Mouse (Mus musculus) bone marrow macrophage, adult 2 months (primary cell): ENCODE measurements around the gene Pcdh7.

Experiments used
- CTCF ChIP-seq: IDR thresholded peaks from 2 replicates; pipeline ENCODE4 v1.5.1; 2012; ENCODE audit warnings: low read depth, mild to moderate bottlenecking, low read length, moderate library complexity
- POLR2A ChIP-seq: IDR thresholded peaks from 2 replicates; pipeline ENCODE4 v1.6.1; 2012; ENCODE audit warnings: mild to moderate bottlenecking, low read depth, low read length, borderline replicate concordance

- no peak for TF ChIP-seq CTCF
- no peak for TF ChIP-seq POLR2A
Measured at GRCm38 (mm10) chr5:57780574-57780973, 62.8 kb downstream of the Pcdh7 start.
